In the genomic region with DNA sequence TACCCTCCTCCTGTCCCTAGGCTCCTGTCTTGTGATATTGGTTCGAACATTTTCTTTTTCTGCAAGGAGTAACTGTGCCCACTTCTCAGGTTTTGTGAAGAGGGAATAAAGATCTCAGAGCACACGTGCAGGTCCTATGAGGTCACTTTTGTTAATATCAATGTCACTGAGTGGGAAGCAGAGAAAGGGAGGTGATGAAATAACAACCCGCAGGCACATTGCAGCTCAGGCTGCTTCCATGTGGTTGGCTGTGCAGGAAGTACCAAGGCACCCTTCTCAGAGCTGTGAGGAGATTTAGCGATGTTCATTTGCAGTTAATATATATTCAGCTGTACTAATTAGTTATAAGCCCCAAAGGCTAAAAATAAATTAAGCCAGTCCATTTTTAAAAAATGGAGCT, we compare ENCODE assay signal across 21 mouse cellular contexts.
"Had no signal": no experiment of that assay in that cellular context is flagged by ENCODE, and none has a peak within 500 bp of the region (broad histone marks: within the 10 kb centered on the region; RNA-seq: fewer than 3 reads in every experiment).

No protein-coding gene starts in this region.

- H3K4me1 ChIP-seq: lung, embryonic 15.5 days had no signal

- ATAC-seq: lung, postnatal 0 days; midbrain, embryonic 16.5 days had no signal

- H3K36me3 ChIP-seq: lung, embryonic 15.5 days; midbrain, embryonic 10.5 days; midbrain, embryonic 12.5 days; neural tube, embryonic 13.5 days; neural tube, embryonic 15.5 days had no signal

- H3K27ac ChIP-seq: lung, embryonic 15.5 days; macrophage; midbrain, embryonic 10.5 days; midbrain, embryonic 12.5 days; neural tube, embryonic 13.5 days; neural tube, embryonic 15.5 days had no signal

- H3K4me2 ChIP-seq: lung, embryonic 15.5 days; midbrain, embryonic 12.5 days; neural tube, embryonic 13.5 days; neural tube, embryonic 15.5 days had no signal

- H3K9ac ChIP-seq: lung, embryonic 15.5 days; midbrain, embryonic 12.5 days; neural tube, embryonic 13.5 days; neural tube, embryonic 15.5 days had no signal

- DNase-seq: lung, adult 2 months; lung, postnatal 14 days; lung, postnatal 36 days; midbrain, embryonic 14.5 days; retina, postnatal 1 day; right cerebral cortex, adult 18-20 months; right cerebral cortex, postnatal 25 days; right cerebral cortex, postnatal 4 days; spleen, adult 18-20 months; thymus, adult 2 months; thymus, postnatal 25 days; thymus, postnatal 4 days had no signal

- H3K27me3 ChIP-seq: lung, embryonic 15.5 days; midbrain, embryonic 12.5 days; neural tube, embryonic 13.5 days; neural tube, embryonic 15.5 days had no signal

- H3K4me3 ChIP-seq: lung, embryonic 15.5 days; midbrain, embryonic 10.5 days; midbrain, embryonic 12.5 days; myocyte; neural tube, embryonic 13.5 days; neural tube, embryonic 15.5 days had no signal

- H3K9me3 ChIP-seq: lung, embryonic 15.5 days; midbrain, embryonic 10.5 days; midbrain, embryonic 12.5 days; neural tube, embryonic 13.5 days; neural tube, embryonic 15.5 days had no signal
